Mouse (Mus musculus) thymus, adult 2 months (tissue): Measurements from ENCODE around the gene Tymp.

ENCODE experiments used
- CTCF ChIP-seq: fragments of 200-500 bp; IDR thresholded peaks from 2 replicates; pipeline ENCODE4 v1.5.1; 2012; ENCODE audit warnings: mild to moderate bottlenecking, control low read depth, low read length, moderate library complexity, borderline replicate concordance; ENCODE audit not compliant: control insufficient read depth, poor library complexity, insufficient read depth; ENCODE audit errors: extremely low read depth
- POLR2A ChIP-seq: fragments of 200-500 bp; IDR thresholded peaks from 2 replicates; pipeline ENCODE4 v1.6.1; 2012; ENCODE audit warnings: mild to moderate bottlenecking, low read length, control low read depth, moderate library complexity; ENCODE audit not compliant: control insufficient read depth, poor library complexity, insufficient read depth; ENCODE audit errors: extremely low read depth

- TF ChIP-seq POLR2A (no peak), CTCF (no peak)
These were observed 25.5 kb downstream of the Tymp start for GRCm38 (mm10) chr15:89351302-89351701.
